Mouse (Mus musculus): Measurements from ENCODE around the gene Pcsk2.

Gene Pcsk2

GRCm38 (mm10) chr2:143840895-143841294 is 294.9 kb downstream of the Pcsk2 start:
- DNase-seq = peak; percentile 31 to 32

GRCm38 (mm10) chr2:143841536-143841935 is 295.6 kb downstream of the Pcsk2 start:
- no peak for DNase-seq

GRCm38 (mm10) chr2:143844779-143845178 is 298.8 kb downstream of the Pcsk2 start:
- DNase-seq = no peak

- DNase-seq = no peak
These were observed 300.8 kb downstream of the Pcsk2 start for GRCm38 (mm10) chr2:143846799-143847198.

GRCm38 (mm10) chr2:143847291-143847690 is 301.3 kb downstream of the Pcsk2 start:
- no peak for DNase-seq

GRCm38 (mm10) chr2:143851354-143852221 is 305.6 kb downstream of the Pcsk2 start:
- DNase-seq = peak; percentile 33 to 71

GRCm38 (mm10) chr2:143852295-143853275 is 306.6 kb downstream of the Pcsk2 start:
- DNase-seq = no peak

- no peak for DNase-seq
These were observed 307.5 kb downstream of the Pcsk2 start for GRCm38 (mm10) chr2:143853447-143853846.

- DNase-seq = no peak
These were observed 313.2 kb downstream of the Pcsk2 start for GRCm38 (mm10) chr2:143859166-143859565.

- DNase-seq = peak; percentile 44 to 52
These were observed 316.7 kb downstream of the Pcsk2 start, which contains the start of gene Bfsp1 for GRCm38 (mm10) chr2:143862484-143863231. Bfsp1 (minus strand) TSS chr2:143863173.

- no peak for DNase-seq
These were observed 318.6 kb downstream of the Pcsk2 start for GRCm38 (mm10) chr2:143864600-143864999.

All from cerebellum, postnatal 14 days (tissue).